Mouse (Mus musculus): ENCODE results near the gene Fgfr2. TPM values are rescaled to one million over a fixed set of nuclear protein-coding genes. Genes with fewer than 3 reads are reported as not detected.
A peak's percentile ranks its signal among the peaks of the same experiment; 100 is the strongest.

Fgfr2 gene
- total RNA-seq, 1 experiment = 37.5 TPM

DNA sequence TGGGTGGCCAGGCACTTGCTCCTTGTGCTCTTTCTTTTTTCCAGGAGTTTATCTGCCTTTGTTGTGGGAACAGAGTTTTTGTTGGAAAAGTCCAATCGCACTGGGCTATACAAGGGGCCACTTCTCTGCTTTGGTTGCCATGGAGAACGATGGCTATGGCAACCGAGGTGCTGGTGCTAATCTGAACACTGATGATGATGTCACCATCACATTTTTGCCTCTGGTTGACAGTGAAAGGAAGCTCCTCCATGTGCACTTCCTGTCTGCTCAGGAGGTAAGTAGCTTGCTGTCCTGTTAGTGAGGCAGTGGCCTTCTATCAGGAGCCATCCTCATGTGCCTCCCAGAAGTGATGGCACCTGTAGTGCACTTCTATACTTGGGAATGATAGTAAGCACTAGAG lies 140.5 kb downstream of the Fgfr2 start:
- no peaks in the 10 kb centered on the region for H3K4me1 ChIP-seq (ENCODE audit: control insufficient read depth in 2 of 2, insufficient read depth in 2 of 2, low read length in 2 of 2, poor library complexity in 1 of 2)
- no peaks in the 10 kb centered on the region for H3K9me3 ChIP-seq (ENCODE audit: control insufficient read depth, insufficient read depth, low read depth, low read length)
- in situ Hi-C loops (cut with MboI; ENCODE audit: low sequenced_read_pairs in 2 of 2, unreplicated experiment in 2 of 2) = no loop called here
- TF ChIP-seq CHD2 (IDR thresholded peaks at IDR 0.05; ENCODE audit: low read depth, low read length) (no peak), ZNF384 (IDR thresholded peaks at IDR 0.05; ENCODE audit: low read depth, low read length) (no peak), HCFC1 (IDR thresholded peaks at IDR 0.05; ENCODE audit: borderline replicate concordance, insufficient read depth, low read length) (no peak), MAFK (IDR thresholded peaks at IDR 0.05; ENCODE audit: insufficient read depth, low read depth, low read length) (no peak)
- no peak overlapping the region for H3K27ac ChIP-seq (ENCODE audit: insufficient read depth, low read depth, low read length, poor library complexity, severe bottlenecking)
- H3K36me3 ChIP-seq (ENCODE audit: control insufficient read depth, insufficient read depth, low read length, poor library complexity, severe bottlenecking) = peaks cover 20% of the 10 kb centered on the region
- no peak overlapping the region for H3K9ac ChIP-seq (ENCODE audit: insufficient read depth, low read depth, low read length, poor library complexity, severe bottlenecking)
- no peak overlapping the region for H3K4me3 ChIP-seq (ENCODE audit: insufficient read depth in 1 of 2, low read depth in 1 of 2, low read length in 2 of 2, poor library complexity in 1 of 2, severe bottlenecking in 1 of 2)
- DNase-seq (ENCODE audit: low read depth, low spot score) = no peak

DNA sequence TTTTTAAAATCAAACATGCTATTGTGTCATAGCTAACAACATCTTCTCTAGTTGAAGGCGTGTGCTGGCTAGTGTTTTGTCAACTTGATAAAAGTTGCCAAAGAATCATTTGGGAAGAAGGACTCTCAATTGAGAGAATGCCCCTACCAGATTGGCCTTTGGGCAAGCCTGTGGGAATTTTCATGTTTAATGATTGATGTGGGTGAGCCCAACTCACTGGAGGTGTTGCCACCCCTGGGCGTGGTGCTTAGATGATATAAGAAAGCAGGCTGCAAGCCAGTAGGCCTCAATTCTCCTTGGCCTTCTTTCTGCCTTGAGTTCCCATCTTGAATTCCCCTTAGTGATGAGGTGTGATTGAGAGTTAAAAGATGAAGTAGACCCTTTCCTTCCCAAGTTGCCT lies 145.2 kb downstream of the Fgfr2 start:
- DNase-seq (ENCODE audit: low read depth, low spot score) = no peak
- no peak overlapping the region for H3K27ac ChIP-seq (ENCODE audit: insufficient read depth, low read depth, low read length, poor library complexity, severe bottlenecking)
- H3K9ac ChIP-seq (ENCODE audit: insufficient read depth, low read depth, low read length, poor library complexity, severe bottlenecking) = no peak overlapping the region
- H3K4me1 ChIP-seq (ENCODE audit: control insufficient read depth in 2 of 2, insufficient read depth in 2 of 2, low read length in 2 of 2, poor library complexity in 1 of 2) = no peaks in the 10 kb centered on the region
- in situ Hi-C loops (cut with MboI; ENCODE audit: low sequenced_read_pairs in 2 of 2, unreplicated experiment in 2 of 2) = no loop called here
- no peak overlapping the region for H3K4me3 ChIP-seq (ENCODE audit: insufficient read depth in 1 of 2, low read depth in 1 of 2, low read length in 2 of 2, poor library complexity in 1 of 2, severe bottlenecking in 1 of 2)
- no peaks in the 10 kb centered on the region for H3K9me3 ChIP-seq (ENCODE audit: control insufficient read depth, insufficient read depth, low read depth, low read length)
- H3K36me3 ChIP-seq (ENCODE audit: control insufficient read depth, insufficient read depth, low read length, poor library complexity, severe bottlenecking) = peaks cover 5% of the 10 kb centered on the region
- TF ChIP-seq ZC3H11A (IDR thresholded peaks at IDR 0.05; ENCODE audit: borderline replicate concordance, low read depth, low read length) = no peak
- TF ChIP-seq CHD2 (IDR thresholded peaks at IDR 0.05; ENCODE audit: low read depth, low read length) = no peak
- no peak for TF ChIP-seq ZNF384 (IDR thresholded peaks at IDR 0.05; ENCODE audit: low read depth, low read length)
- no peak for TF ChIP-seq MAFK (IDR thresholded peaks at IDR 0.05; ENCODE audit: insufficient read depth, low read depth, low read length)
- no peak for TF ChIP-seq HCFC1 (IDR thresholded peaks at IDR 0.05; ENCODE audit: borderline replicate concordance, insufficient read depth, low read length)

DNA sequence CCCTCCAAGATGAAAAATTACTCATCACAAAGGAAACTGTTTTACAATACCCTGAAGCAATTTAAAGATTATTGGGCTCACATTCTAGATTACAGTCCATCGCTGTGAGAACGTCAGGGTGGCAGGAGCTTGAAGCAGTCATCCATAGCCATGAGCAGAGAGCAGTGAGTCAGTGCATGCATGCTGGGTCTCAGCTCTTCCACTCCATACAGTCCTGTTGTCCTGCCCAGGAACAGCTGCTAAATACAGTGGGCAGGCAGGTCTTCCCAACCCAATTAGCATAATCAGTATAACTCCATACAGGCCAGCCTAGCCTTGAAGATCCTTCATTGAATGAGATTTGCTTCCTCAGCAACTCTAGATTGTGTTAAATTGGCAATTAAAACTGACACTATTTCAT lies 147.1 kb downstream of the Fgfr2 start:
- H3K27ac ChIP-seq (ENCODE audit: insufficient read depth, low read depth, low read length, poor library complexity, severe bottlenecking) = no peak overlapping the region
- TF ChIP-seq HCFC1 (IDR thresholded peaks at IDR 0.05; ENCODE audit: borderline replicate concordance, insufficient read depth, low read length) (no peak), ZNF384 (IDR thresholded peaks at IDR 0.05; ENCODE audit: low read depth, low read length) (no peak), CHD2 (IDR thresholded peaks at IDR 0.05; ENCODE audit: low read depth, low read length) (no peak), MAFK (IDR thresholded peaks at IDR 0.05; ENCODE audit: insufficient read depth, low read depth, low read length) (no peak), ZC3H11A (IDR thresholded peaks at IDR 0.05; ENCODE audit: borderline replicate concordance, low read depth, low read length) (no peak)
- H3K4me3 ChIP-seq (ENCODE audit: insufficient read depth in 1 of 2, low read depth in 1 of 2, low read length in 2 of 2, poor library complexity in 1 of 2, severe bottlenecking in 1 of 2) = no peak overlapping the region
- no peaks in the 10 kb centered on the region for H3K4me1 ChIP-seq (ENCODE audit: control insufficient read depth in 2 of 2, insufficient read depth in 2 of 2, low read length in 2 of 2, poor library complexity in 1 of 2)
- DNase-seq (ENCODE audit: low read depth, low spot score) = no peak
- in situ Hi-C loops (cut with MboI; ENCODE audit: low sequenced_read_pairs in 2 of 2, unreplicated experiment in 2 of 2) = no loop called here
- no peak overlapping the region for H3K9ac ChIP-seq (ENCODE audit: insufficient read depth, low read depth, low read length, poor library complexity, severe bottlenecking)
- H3K9me3 ChIP-seq (ENCODE audit: control insufficient read depth, insufficient read depth, low read depth, low read length) = no peaks in the 10 kb centered on the region
- H3K36me3 ChIP-seq (ENCODE audit: control insufficient read depth, insufficient read depth, low read length, poor library complexity, severe bottlenecking) = peaks cover 2% of the 10 kb centered on the region

DNA sequence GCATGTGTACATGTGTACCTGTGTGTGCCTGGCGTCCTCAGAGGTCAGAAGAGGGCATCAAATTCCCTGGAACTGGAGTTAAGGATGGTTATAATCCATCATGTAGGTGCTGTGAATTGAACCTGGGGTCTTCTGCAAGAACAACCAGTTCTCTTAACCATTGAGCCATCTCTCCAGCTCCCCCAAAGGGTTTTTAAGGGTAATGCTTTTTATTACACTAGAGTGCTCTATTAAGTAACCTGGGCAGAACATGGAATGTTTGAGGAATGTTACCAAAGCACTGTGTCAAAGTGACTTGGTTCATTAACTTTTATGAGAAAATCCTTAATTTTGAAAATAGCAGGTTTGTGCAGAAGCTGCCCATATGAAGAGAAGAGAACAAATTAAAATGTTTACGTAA lies 151.1 kb downstream of the Fgfr2 start:
- no peaks in the 10 kb centered on the region for H3K4me1 ChIP-seq (ENCODE audit: control insufficient read depth in 2 of 2, insufficient read depth in 2 of 2, low read length in 2 of 2, poor library complexity in 1 of 2)
- H3K4me3 ChIP-seq (ENCODE audit: insufficient read depth in 1 of 2, low read depth in 1 of 2, low read length in 2 of 2, poor library complexity in 1 of 2, severe bottlenecking in 1 of 2) = no peak overlapping the region
- no peak for DNase-seq (ENCODE audit: low read depth, low spot score)
- H3K27ac ChIP-seq (ENCODE audit: insufficient read depth, low read depth, low read length, poor library complexity, severe bottlenecking) = no peak overlapping the region
- H3K36me3 ChIP-seq (ENCODE audit: control insufficient read depth, insufficient read depth, low read length, poor library complexity, severe bottlenecking) = no peaks in the 10 kb centered on the region; the same call in 1 of the 2 replicates
- TF ChIP-seq HCFC1 (IDR thresholded peaks at IDR 0.05; ENCODE audit: borderline replicate concordance, insufficient read depth, low read length) (no peak), MAFK (IDR thresholded peaks at IDR 0.05; ENCODE audit: insufficient read depth, low read depth, low read length) (no peak), ZNF384 (IDR thresholded peaks at IDR 0.05; ENCODE audit: low read depth, low read length) (no peak), CHD2 (IDR thresholded peaks at IDR 0.05; ENCODE audit: low read depth, low read length) (no peak), ZC3H11A (IDR thresholded peaks at IDR 0.05; ENCODE audit: borderline replicate concordance, low read depth, low read length) (no peak)
- H3K9me3 ChIP-seq (ENCODE audit: control insufficient read depth, insufficient read depth, low read depth, low read length) = no peaks in the 10 kb centered on the region
- in situ Hi-C loops (cut with MboI; ENCODE audit: low sequenced_read_pairs in 2 of 2, unreplicated experiment in 2 of 2) = no loop called here
- no peak overlapping the region for H3K9ac ChIP-seq (ENCODE audit: insufficient read depth, low read depth, low read length, poor library complexity, severe bottlenecking)

DNA sequence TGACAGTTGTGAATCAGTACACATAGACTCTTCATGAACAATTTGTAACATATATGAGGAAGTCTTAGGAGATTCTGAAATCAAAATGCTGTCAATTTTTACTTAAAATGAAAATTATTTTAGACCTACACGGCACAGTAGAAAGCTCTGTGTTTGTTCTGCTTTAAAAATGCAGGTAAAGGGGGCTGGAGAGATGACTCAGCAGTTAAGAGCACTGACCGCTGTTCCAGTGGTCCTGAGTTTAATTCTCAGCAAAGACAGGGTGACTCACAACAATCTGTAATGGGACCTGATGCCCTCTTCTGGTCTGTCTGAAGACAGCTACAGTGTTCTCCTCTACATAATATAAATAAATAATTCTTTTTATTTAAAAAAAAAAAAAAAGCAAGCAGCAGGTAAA lies 157.4 kb downstream of the Fgfr2 start:
- no peak for DNase-seq (ENCODE audit: low read depth, low spot score)
- Histone ChIP-seq H3K4me1 (ENCODE audit: control insufficient read depth in 2 of 2, insufficient read depth in 2 of 2, low read length in 2 of 2, poor library complexity in 1 of 2) (no peaks in the 10 kb centered on the region), H3K36me3 (ENCODE audit: control insufficient read depth, insufficient read depth, low read length, poor library complexity, severe bottlenecking) (peaks cover 1% of the 10 kb centered on the region; the same call in 1 of the 2 replicates), H3K27ac (ENCODE audit: insufficient read depth, low read depth, low read length, poor library complexity, severe bottlenecking) (no peak overlapping the region), H3K9ac (ENCODE audit: insufficient read depth, low read depth, low read length, poor library complexity, severe bottlenecking) (no peak overlapping the region), H3K4me3 (ENCODE audit: insufficient read depth in 1 of 2, low read depth in 1 of 2, low read length in 2 of 2, poor library complexity in 1 of 2, severe bottlenecking in 1 of 2) (no peak overlapping the region), H3K9me3 (ENCODE audit: control insufficient read depth, insufficient read depth, low read depth, low read length) (no peaks in the 10 kb centered on the region)
- in situ Hi-C loops (cut with MboI; ENCODE audit: low sequenced_read_pairs in 2 of 2, unreplicated experiment in 2 of 2) = no loop called here
- TF ChIP-seq ZC3H11A (IDR thresholded peaks at IDR 0.05; ENCODE audit: borderline replicate concordance, low read depth, low read length) (no peak), MAFK (IDR thresholded peaks at IDR 0.05; ENCODE audit: insufficient read depth, low read depth, low read length) (peak; percentile 91)
